27 mouse cellular contexts compared by ENCODE assay signal in genomic region chr9:70105573-70105972, GRCm38 (mm10). TPM values are rescaled to one million over a fixed set of nuclear protein-coding genes. Genes with fewer than 3 reads are reported as not detected.
DNase-seq lines count a peak whose midpoint lies in the region; ATAC-seq and TF ChIP-seq lines count a peak whose summit lies in the region.
"Had no signal": no experiment of that assay in that cellular context is flagged by ENCODE, and none has a peak within 500 bp of the region (broad histone marks: within the 10 kb centered on the region; RNA-seq: fewer than 3 reads in every experiment).

No protein-coding gene starts in this region.

- peak; percentile 51 for DNase-seq in left cerebral cortex, adult 11 months (ENCODE audit: low spot score)
- no peak for DNase-seq in left cerebral cortex, adult 8-10 months (ENCODE audit: low spot score in 2 of 2)
- DNase-seq in lung, postnatal 0 days (ENCODE audit: low spot score) = peak; percentile 33
- DNase-seq in lung, postnatal 36 days = no peak
- peak; percentile 68 for DNase-seq in brain, adult 2 months (ENCODE audit: low read depth, low spot score)
- DNase-seq in layer of hippocampus, postnatal 10 days (ENCODE audit: low spot score in 2 of 2) = no peak
- DNase-seq: adrenal gland, adult 8-10 months; adrenal gland, postnatal 25 days; cerebellum, adult 18-20 months; cerebellum, adult 9-10 months; cerebellum, postnatal 14 days; forebrain, postnatal 0 days; gastrocnemius, postnatal 25 days; heart, adult 2 months; heart, postnatal 14 days; heart, postnatal 4 days had no signal

- no peak overlapping the region for H3K27ac ChIP-seq in lung, postnatal 0 days (ENCODE audit: low read length)
- no peak overlapping the region for H3K27ac ChIP-seq in kidney, embryonic 15.5 days
- H3K27ac ChIP-seq: forebrain, embryonic 10.5 days; heart, adult 2 months; heart, embryonic 10.5 days; heart, embryonic 13.5 days; hindbrain, embryonic 14.5 days; hindbrain, postnatal 0 days had no signal

- WGBS in lung, postnatal 0 days = 34% methylated on average over 5 of the region's 5 CpGs
- 71% methylated on average over 5 of the region's 5 CpGs for WGBS in kidney, embryonic 15.5 days

- no peaks in the 10 kb centered on the region for H3K36me3 ChIP-seq in lung, postnatal 0 days (ENCODE audit: insufficient read depth, low read length)
- no peaks in the 10 kb centered on the region for H3K36me3 ChIP-seq in kidney, embryonic 15.5 days
- H3K36me3 ChIP-seq: forebrain, embryonic 10.5 days; heart, embryonic 10.5 days had no signal

- ATAC-seq in lung, postnatal 0 days = no peak
- ATAC-seq in megakaryocyte progenitor cell, adult 5-6 weeks (replicated peaks; ENCODE audit: poor library complexity) = 0 out of 2 replicates have a peak, but pooled peaks have one; percentile 29
- no peak for ATAC-seq in kidney, embryonic 15.5 days (replicated peaks; ENCODE audit: low FRiP score)
- ATAC-seq: activated CD4-positive, CD25-positive, alpha-beta regulatory T cell, adult 4 months; CD4-positive, CD25-positive, alpha-beta regulatory T cell, adult 4 months; forebrain, embryonic 14.5 days; forebrain, postnatal 0 days; hindbrain, postnatal 0 days had no signal

- TF ChIP-seq CTCF in lung, postnatal 0 days (IDR thresholded peaks at IDR 0.05) = no peak

- no peak overlapping the region for H3K4me3 ChIP-seq in lung, postnatal 0 days (ENCODE audit: low read depth, low read length)
- H3K4me3 ChIP-seq in kidney, embryonic 15.5 days (replicated peaks) = no peak overlapping the region
- H3K4me3 ChIP-seq: forebrain, embryonic 10.5 days; heart, adult 2 months; heart, embryonic 10.5 days; heart, embryonic 13.5 days had no signal

- no peaks in the 10 kb centered on the region for H3K9me3 ChIP-seq in lung, postnatal 0 days (ENCODE audit: low read length)
- no peaks in the 10 kb centered on the region for H3K9me3 ChIP-seq in kidney, embryonic 15.5 days (replicated peaks)
- H3K9me3 ChIP-seq: forebrain, embryonic 10.5 days; heart, embryonic 10.5 days; heart, embryonic 13.5 days had no signal

- H3K27me3 ChIP-seq in lung, postnatal 0 days (replicated peaks; ENCODE audit: insufficient read depth, low read length) = no peaks in the 10 kb centered on the region
- 0 out of 2 replicates have a peak, but pooled peaks cover 3% of the 10 kb centered on the region for H3K27me3 ChIP-seq in kidney, embryonic 15.5 days

- H3K4me1 ChIP-seq in lung, postnatal 0 days (ENCODE audit: insufficient read depth, low read depth, low read length) = no peaks in the 10 kb centered on the region
- H3K4me1 ChIP-seq in kidney, embryonic 15.5 days = 0 out of 2 replicates have a peak, but pooled peaks cover 3% of the 10 kb centered on the region
- H3K4me1 ChIP-seq: forebrain, embryonic 10.5 days had no signal

- no peak for TF ChIP-seq EP300 in lung, postnatal 0 days (IDR thresholded peaks at IDR 0.05)

- no peak overlapping the region for H3K9ac ChIP-seq in lung, postnatal 0 days (replicated peaks; ENCODE audit: low read depth)
- H3K9ac ChIP-seq in kidney, embryonic 15.5 days = no peak overlapping the region
- H3K9ac ChIP-seq: forebrain, postnatal 0 days; heart, embryonic 13.5 days; hindbrain, embryonic 14.5 days had no signal

- H3K4me2 ChIP-seq in lung, postnatal 0 days (replicated peaks; ENCODE audit: low read depth, low read length) = no peak overlapping the region
- no peak overlapping the region for H3K4me2 ChIP-seq in kidney, embryonic 15.5 days
- H3K4me2 ChIP-seq: heart, embryonic 13.5 days; hindbrain, embryonic 14.5 days had no signal

RNA-seq across cellular contexts. Expression of gene Fam81a, which starts 36.8 kb away (rescaled TPM):
- total RNA-seq in left cerebral cortex, adult 8-10 months (2022) = 100 to 1,000 TPM; 144 to 155 (median 151) TPM
- 4.8 and 6.0 TPM in 2 replicates for polyA plus RNA-seq in lung, postnatal 0 days (2015; fragmentation: Nextera tagmentation; extraction: Ambion mirVana)
- total RNA-seq in megakaryocyte progenitor cell, adult 5-6 weeks (2015) = not detected in 2 replicates
- not detected in 2 replicates for total RNA-seq in megakaryocyte progenitor cell, adult 5-6 weeks (2017)
- total RNA-seq in layer of hippocampus, postnatal 10 days (2021) = 100 to 1,000 TPM; 109 to 116 TPM
- polyA plus RNA-seq in kidney, embryonic 15.5 days (2015; fragmentation: Nextera tagmentation; extraction: Ambion mirVana) = 12.2 and 12.7 TPM in 2 replicates
- total RNA-seq: MEL had no signal

Comparison
In these comparisons a context has a peak if more than half of its experiments do, and no peak if none do; other contexts are left out.
1. DNase-seq: peak in left cerebral cortex, adult 11 months (single experiment), lung, postnatal 0 days (single experiment) and brain, adult 2 months (single experiment); none in left cerebral cortex, adult 8-10 months (0 of 2), lung, postnatal 36 days (single experiment) and layer of hippocampus, postnatal 10 days (0 of 2).
2. RNA of gene Fam81a, which starts 36.8 kb away (total RNA-seq): 144 to 155 TPM in left cerebral cortex, adult 8-10 months and 109 to 116 TPM in layer of hippocampus, postnatal 10 days; not detected in megakaryocyte progenitor cell, adult 5-6 weeks; every median in the first group is over 100 times any median in the second.